Mouse (Mus musculus) left cerebral cortex, postnatal 25 days (tissue): ENCODE results near the gene Nuak2. TPM values are rescaled to one million over a fixed set of nuclear protein-coding genes. Genes with fewer than 3 reads are reported as not detected.

Source experiments
- DNase-seq, 2 experiments: peaks; one replicate each; pipeline ENCODE4 v3.0.0; 2022; ENCODE audit warnings: low spot score in 2 of 2, mixed read lengths in 1 of 2
- intact Hi-C: fragments of 180-260 bp; cut with DNase I; formaldehyde crosslinking; loops from one replicate; pipeline ENCODE4 v1.15.1; 2025
- total RNA-seq, 2 experiments: library from RNA; stranded (reverse); gene quantifications; 2 replicates each; pipeline ENCODE4 v1.2.3; 2021

The Nuak2 gene
- total RNA-seq, 2 experiments from 2014 or later = 0.94 to 0.96 TPM

DNA sequence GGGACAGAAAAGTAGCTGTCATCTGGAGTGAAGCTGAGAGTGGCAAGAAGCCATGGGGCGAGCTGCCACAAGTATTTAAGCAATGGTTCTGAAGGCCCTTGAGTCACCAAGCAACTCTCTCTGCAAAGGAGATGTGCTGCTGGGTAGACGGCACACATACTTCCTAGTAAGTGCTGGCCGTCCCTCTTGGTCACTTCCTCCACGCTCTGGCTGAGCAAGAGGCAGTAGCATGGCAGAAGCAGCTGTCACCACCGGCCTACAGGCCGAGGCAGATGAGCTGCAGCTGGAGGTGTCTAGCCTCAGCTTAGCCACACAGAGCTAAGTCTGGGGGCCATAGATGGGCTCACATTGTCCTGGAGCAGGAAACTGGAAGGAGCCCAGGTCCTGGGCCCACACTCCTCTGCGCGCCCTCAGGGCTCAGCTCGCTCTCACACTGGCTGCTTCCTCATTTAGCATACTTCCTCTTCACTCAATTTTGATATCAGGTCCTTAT lies 54.8 kb downstream of the Nuak2 start:
- intact Hi-C loops = loop anchor here (5.0 kb wide), 1 partner anchor 67 kb away; no protein-coding TSS in a partner anchor
- peak in 1 of 2 experiments; percentile 43 for DNase-seq

DNA sequence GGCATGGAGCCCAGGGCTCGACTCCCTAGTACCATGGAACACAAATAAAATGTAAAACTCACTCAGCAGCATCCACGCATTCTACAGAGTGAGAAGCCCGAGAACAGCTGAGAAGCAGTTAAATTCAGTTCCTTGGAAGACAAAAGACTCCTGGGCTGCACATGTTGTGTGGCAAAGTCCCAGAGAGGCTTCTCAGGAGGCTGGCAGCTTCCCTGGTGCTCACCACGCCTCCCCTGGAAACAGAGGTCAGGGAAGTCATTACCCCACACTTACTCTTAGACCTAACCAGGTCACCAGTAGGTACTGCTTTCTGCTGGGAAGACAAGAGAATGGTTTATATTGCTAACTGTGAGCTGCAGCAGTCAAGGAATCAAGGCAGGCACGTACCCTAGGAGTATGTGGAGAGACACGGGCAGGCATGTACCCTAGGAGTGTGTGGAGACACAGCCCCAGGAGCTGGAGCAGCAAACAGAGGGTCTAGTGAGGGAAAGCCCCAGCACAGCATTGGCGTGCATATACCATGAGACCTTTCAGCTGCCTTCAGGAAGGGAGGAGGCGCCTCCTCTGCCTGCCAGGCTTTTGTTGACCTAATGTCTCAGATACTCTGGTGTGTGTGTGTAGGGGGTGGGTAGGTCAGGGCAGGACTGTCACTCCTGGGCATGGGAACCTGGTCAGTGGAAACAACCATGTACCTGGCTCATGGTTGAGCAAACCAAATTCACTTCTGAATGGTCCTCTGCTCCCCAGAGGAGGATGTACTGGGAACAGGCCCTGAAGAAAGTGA lies 55.6 kb downstream of the Nuak2 start:
- intact Hi-C loops = loop anchor here (5.0 kb wide), 1 partner anchor 66 kb away; no protein-coding TSS in a partner anchor
- no peak for DNase-seq

GRCm38 (mm10) chr1:132372354-132372753 lies 56.4 kb downstream of the Nuak2 start:
- intact Hi-C loops = loop anchor here (5.0 kb wide), 1 partner anchor 65 kb away; no protein-coding TSS in a partner anchor
- no peak for DNase-seq

DNA sequence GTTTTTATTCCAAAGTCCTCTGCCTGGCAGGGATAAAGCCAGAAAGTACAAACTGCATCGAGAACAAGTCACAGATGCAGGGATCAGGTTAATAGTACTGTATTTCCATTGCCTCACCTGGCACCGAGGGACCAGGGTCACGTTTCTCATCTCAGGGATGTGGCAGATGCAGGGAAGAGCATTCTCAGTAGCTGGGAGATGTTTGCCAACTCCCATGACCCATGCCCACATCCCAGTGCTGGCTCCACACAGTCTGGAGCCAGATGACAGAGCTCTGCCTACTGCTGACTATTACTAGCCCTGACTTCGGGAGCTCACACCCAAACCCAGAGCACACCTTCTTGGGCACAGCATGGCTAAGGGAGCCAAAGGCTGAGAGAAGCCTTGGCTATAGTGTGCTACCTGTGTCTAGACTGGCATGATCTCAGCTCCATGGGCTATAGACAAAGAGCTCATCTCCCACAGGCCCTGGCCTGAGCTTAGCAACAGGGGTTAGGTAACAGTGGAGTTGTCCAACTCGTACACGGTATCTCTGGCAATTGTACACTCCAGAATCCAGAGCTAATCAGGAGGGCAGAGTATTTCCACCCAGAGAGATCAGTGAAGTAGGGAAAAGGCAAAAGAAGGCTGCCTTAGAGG lies 57.1 kb downstream of the Nuak2 start:
- intact Hi-C loops = loop anchor here (5.0 kb wide), 1 partner anchor 64 kb away; no protein-coding TSS in a partner anchor
- DNase-seq = no peak

GRCm38 (mm10) chr1:132374140-132374872 lies 58.4 kb downstream of the Nuak2 start:
- DNase-seq = no peak
- intact Hi-C loops = loop anchor here (5.0 kb wide), 1 partner anchor 63 kb away; no protein-coding TSS in a partner anchor

DNA sequence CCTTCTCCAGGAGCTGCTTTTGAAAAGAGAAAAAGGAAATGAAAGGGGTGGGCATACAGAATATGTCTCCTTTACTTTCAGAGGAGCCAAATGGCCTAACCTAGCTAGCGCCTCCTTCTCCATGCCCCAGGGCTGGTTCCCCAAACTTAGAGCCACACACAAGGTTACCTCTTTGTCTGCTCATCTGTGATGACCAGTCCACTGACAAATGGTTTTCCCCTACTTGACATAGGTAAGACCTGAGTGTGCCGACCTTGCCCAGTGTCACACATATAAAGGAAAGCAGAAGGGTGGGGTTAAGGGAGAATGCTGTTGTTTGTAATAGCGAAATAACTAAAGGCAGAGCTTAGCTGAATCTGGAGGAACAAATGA lies 58.9 kb downstream of the Nuak2 start:
- intact Hi-C loops = loop anchor here (5.0 kb wide), 1 partner anchor 62 kb away; no protein-coding TSS in a partner anchor
- no peak for DNase-seq

GRCm38 (mm10) chr1:132375256-132375655 lies 59.3 kb downstream of the Nuak2 start:
- DNase-seq = peak in 1 of 2 experiments; percentile 55
- intact Hi-C loops = no loop called here

- intact Hi-C loops = no loop called here
- peak in 1 of 2 experiments; percentile 59 for DNase-seq
Measured at GRCm38 (mm10) chr1:132376211-132377054, 60.5 kb downstream of the Nuak2 start.

GRCm38 (mm10) chr1:132377055-132377365 lies 61.1 kb downstream of the Nuak2 start:
- intact Hi-C loops = no loop called here
- no peak for DNase-seq

GRCm38 (mm10) chr1:132377811-132378210 lies 61.9 kb downstream of the Nuak2 start:
- no peak for DNase-seq
- intact Hi-C loops = no loop called here

DNA sequence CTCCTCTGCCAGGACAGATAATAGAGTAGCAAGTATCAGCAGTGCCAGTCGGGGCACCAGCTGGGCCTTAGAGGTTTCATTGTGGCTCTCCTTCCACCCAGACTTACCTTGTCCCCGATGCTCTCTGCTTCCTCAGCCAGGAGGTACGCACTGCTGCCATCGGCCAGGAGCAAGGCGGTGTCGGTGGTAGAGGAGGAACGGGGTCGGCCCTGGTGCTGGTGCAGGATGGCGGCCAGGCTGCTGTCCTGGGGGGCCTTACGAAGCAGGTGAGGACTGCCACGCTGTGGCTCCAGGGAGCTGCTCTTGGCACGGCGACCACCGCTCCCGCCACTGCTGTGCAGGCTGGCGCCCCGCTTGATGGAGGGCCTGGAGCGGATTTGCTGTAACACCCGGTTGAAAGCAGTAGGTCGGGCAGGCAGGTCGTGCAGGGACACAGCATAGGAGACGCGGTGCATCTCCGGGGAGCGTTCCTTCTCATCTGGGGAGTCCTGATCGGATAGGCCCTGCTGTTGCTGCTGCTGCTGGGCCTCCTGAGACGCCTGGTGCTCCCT lies 64.7 kb downstream of the Nuak2 start:
- intact Hi-C loops = no loop called here
- DNase-seq = no peak

DNA sequence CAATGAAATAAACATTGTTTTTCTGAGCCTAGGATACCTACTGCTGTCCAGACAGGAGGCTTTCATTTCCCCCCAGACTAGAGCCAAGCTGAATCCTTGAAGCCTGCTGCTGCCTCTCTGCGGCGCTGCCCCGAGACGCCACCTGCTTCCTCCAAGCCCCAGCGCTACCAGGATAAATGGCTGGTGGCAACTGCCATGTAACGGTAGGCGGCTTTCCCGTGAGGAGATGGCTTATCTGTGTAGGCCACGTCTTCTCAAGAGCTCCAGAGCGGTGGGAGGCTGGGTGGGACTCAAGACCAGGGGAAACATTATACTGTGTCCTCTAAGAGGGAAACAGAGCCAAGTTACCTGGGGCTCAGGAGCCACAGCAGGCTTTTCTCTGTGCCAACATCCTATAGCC lies 66.0 kb downstream of the Nuak2 start:
- no peak for DNase-seq

More for the DNA sequence above, 66.0 kb downstream of the Nuak2 start:
- intact Hi-C loops = no loop called here

Other genes with a start within 250 kb of the Nuak2 start
- gene Mfsd4a, start 248.1 kb upstream of the Nuak2 start, total RNA-seq = 10 to 100 TPM; 73.5 to 87.6 TPM
- 10 to 100 TPM; 26.9 to 28.7 TPM for gene Cdk18, start 176.4 kb upstream of the Nuak2 start, total RNA-seq
- 1 to 10 TPM; 4.2 to 7.3 TPM for gene Lemd1, start 124.7 kb upstream of the Nuak2 start, total RNA-seq
- gene AC124108.1, start 124.7 kb upstream of the Nuak2 start, total RNA-seq = 1 to 10 TPM; 4.7 to 5.8 TPM
- gene Gm10188, start 86.4 kb upstream of the Nuak2 start, total RNA-seq = not detected
- 10 to 100 TPM; 11.3 to 14.1 TPM for gene Klhdc8a, start 17.5 kb upstream of the Nuak2 start, total RNA-seq
- gene Tmcc2, start 75.2 kb downstream of the Nuak2 start, total RNA-seq = 100 to 1,000 TPM; 158 to 162 TPM
- 10 to 100 TPM; 40.3 to 43.2 TPM for gene Dstyk, start 101.4 kb downstream of the Nuak2 start, total RNA-seq
- gene Rbbp5, start 161.2 kb downstream of the Nuak2 start, total RNA-seq = 10 to 100 TPM; 50.4 to 55.0 TPM
- 1 to 10 TPM; 3.6 to 3.9 TPM for gene Tmem81, start 190.1 kb downstream of the Nuak2 start, total RNA-seq
- gene Cntn2, start 227.1 kb downstream of the Nuak2 start, total RNA-seq = 10 to 100 TPM; 60.4 to 71.0 TPM